Mouse (Mus musculus) CD8-positive naive resting alpha-beta T cell, adult 2 months (primary cell): Measurements from ENCODE around the gene Abhd14b.
A peak's percentile ranks its signal among the peaks of the same experiment; 100 is the strongest.

ENCODE experiments used
- DNase-seq, 2 experiments: peaks; one replicate each; pipeline ENCODE4 v3.0.0; 2022; ENCODE audit warnings: low read depth in 2 of 2, low spot score in 2 of 2

Abhd14b gene

GRCm38 (mm10) chr9:106447348-106447747 is at the start of gene Abhd14b, which contains the start of gene Abhd14a:
Gene Abhd14b (plus strand): TSS chr9:106447459.
Gene Abhd14a (minus strand): TSS chr9:106447678.
- DNase-seq, result peak; percentile 48 to 53

GRCm38 (mm10) chr9:106397733-106398132 is 49.5 kb upstream of the Abhd14b start:
- DNase-seq, result no peak

- DNase-seq, result no peak
These were observed 48.5 kb upstream of the Abhd14b start for GRCm38 (mm10) chr9:106398667-106399311.

- DNase-seq, result no peak
These were observed 47.5 kb upstream of the Abhd14b start for GRCm38 (mm10) chr9:106399808-106400207.

DNA sequence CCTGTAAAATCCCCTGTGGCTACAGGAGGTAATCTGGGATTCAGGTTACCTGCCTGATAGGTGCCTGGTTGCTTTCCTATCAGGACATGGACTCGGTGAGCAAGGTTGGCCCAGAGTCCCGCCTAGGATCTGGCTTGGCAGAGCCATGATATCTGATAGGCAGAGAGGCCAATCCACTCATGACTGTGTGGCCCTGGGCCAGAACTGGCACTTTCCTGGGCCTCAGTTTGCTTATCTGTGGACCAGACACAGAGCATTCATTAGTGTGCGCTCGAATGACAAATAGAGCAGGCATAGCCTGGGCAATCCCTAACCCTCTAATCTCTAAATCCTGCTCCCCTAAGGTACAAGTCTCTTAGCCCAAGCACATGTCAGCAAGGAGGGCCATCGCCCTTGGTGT is 45.1 kb upstream of the Abhd14b start:
- no peak for DNase-seq

GRCm38 (mm10) chr9:106402607-106403375 is 44.5 kb upstream of the Abhd14b start:
- no peak for DNase-seq

DNA sequence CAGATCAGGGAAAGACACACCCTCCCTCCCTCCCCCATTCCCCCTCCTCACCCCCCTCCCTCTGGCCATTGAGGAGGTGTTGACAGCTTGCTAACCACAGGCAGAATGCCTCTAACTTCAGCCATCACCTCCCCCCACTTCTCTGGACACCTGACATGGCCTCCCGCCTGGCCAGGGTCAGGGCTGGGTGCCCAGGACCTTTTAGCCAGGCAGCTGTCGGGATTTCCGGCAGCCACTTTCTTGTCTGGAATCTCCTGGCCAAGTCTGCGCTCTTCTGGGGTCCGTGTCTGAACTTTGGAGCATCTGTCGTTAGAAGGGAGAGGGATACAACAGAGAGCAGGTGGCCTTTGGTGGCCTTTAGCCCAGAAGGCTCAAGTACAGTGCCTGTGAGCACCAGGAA is 42.0 kb upstream of the Abhd14b start:
- no peak for DNase-seq

GRCm38 (mm10) chr9:106406443-106407078 is 40.7 kb upstream of the Abhd14b start:
- no peak for DNase-seq

- DNase-seq, result no peak
These were observed 38.2 kb upstream of the Abhd14b start for GRCm38 (mm10) chr9:106409096-106409495.

DNA sequence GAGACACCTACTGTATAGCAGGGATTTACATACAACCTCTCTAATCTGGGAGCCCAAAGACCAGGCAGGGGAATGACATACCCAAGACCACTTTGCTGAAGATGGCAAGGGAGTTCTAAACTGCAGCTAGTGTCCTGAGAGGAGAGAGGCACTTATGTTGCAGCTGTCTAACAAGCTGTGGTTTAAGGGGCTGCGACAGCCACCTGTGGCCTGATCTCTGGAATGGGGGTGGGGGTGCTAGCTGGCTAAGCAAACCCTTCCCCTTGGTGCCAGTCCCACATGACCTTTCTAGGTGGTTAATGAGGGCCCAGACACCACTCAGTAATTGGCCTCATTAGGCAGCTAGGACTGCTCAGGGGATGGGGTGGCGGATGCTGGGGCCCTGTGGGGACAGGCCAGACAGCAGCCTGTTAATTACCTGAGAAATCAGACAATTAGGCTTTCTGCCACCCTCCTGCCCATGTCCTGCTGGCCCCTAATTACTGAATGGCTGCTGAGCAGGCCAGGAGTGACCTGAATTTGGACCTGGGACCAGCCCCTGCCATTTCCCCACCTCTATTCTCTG is 37.1 kb upstream of the Abhd14b start:
- no peak for DNase-seq

GRCm38 (mm10) chr9:106411091-106411594 is 36.1 kb upstream of the Abhd14b start:
- no peak for DNase-seq

GRCm38 (mm10) chr9:106411729-106412128 is 35.5 kb upstream of the Abhd14b start:
- DNase-seq, result no peak

GRCm38 (mm10) chr9:106412210-106412609 is 35.0 kb upstream of the Abhd14b start:
- DNase-seq, result no peak

DNA sequence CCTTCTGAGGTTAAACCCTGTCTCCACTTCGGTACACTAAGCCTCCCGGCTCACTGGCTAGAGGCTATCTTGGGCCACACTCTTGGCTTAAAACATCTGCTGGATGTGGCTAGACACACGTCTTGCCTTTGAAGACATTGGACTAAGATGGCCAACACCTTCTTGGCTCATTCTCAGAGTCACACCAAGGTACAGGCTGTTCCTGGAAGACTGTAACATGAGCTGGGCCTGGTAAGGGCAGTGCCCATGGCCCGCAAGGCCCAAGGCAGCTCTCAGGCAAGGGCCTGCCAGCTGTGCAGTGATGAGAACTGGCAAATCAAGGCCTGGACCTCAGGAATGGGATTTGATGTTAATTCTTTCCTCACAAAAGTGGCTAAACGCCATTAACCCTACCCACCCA is 33.7 kb upstream of the Abhd14b start:
- DNase-seq, result no peak

DNA sequence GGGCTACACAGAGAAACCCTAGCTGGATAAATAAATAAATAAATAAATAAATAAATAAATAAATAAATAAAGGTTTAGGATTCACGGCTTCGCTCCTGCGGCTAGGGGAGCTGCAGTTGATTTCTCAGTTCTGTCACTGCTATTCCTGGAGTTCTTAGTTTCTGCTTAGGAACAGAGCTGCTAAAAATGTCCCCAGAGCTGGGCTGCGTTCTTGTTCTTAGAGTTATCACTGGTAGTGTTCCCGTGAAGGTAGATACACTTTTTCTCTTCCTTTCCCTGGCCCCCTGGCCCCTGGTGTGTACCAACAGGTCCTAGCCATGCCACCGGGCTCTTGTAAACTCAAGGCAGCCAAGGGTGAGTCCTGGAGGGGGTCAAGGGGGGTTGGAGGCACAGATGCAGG is 30.4 kb upstream of the Abhd14b start:
- DNase-seq, result no peak

GRCm38 (mm10) chr9:106417841-106418625 is 29.2 kb upstream of the Abhd14b start:
- peak in 1 of 2 experiments; percentile 19 for DNase-seq

DNA sequence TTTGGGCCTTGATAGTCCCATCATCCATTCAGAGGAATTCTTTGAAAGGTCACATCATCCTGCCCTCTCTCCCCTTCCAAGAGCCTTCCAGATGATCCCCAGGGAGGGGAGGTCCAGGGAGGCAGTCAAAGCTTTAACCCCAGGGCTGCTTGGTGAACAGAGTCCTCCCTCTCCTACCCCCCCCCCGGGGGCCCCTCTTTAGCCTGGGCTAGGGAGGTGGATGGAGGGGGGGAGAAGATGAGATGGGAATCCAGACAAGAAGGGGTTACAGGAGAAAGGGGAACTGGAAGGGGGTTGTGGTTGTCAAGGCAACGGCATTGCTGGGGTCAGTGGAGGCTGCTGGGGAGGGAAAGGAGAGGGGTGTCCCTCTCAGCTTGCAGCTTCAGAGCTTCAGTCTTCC is 26.7 kb upstream of the Abhd14b start:
- DNase-seq, result no peak

GRCm38 (mm10) chr9:106421033-106421864 is 26.0 kb upstream of the Abhd14b start:
- no peak for DNase-seq

DNA sequence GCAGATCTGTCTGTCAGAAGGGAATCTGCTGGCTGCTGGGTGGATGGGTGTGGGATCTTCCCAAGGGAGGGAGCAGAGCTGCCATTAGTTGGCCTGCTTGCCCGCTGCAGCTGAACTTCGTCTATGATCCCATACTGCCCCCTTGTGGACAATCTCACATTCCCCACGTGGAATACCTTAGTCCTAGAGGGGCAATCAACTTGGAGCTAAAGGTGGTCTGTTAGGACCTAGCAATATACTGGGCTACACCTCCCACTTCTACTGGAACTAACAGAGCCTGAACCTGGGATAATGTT is 25.4 kb upstream of the Abhd14b start:
- DNase-seq, result peak; percentile 82 to 89

GRCm38 (mm10) chr9:106428719-106429220 is 18.5 kb upstream of the Abhd14b start:
- no peak for DNase-seq
